Mouse (Mus musculus): ENCODE measurements at regions not wholly inside any gene's neighbourhood (a gene's known extent, or its start where the extent isn't known, plus 50 kb on each side); places are given as distances from the start of the nearest gene placed in this dataset.

- no peak for TF ChIP-seq CTCF (IDR thresholded peaks at IDR 0.05; ENCODE audit: low read depth)
- TF ChIP-seq EP300 (IDR thresholded peaks at IDR 0.05; ENCODE audit: low read depth), result no peak
These were observed 1172.5 kb downstream of the 9330182O14Rik start for GRCm38 (mm10) chr15:41306638-41307037.

All from liver, embryonic 14.5 days (tissue).